Mouse (Mus musculus): ENCODE data around the gene Paqr3.

Gene Paqr3

GRCm38 (mm10) chr5:97111207-97111910 is at the start of gene Paqr3:
Gene Paqr3 (minus strand): TSS chr5:97111596.
- peak; percentile 96 for DNase-seq (ENCODE audit: inconsistent ontology term)

GRCm38 (mm10) chr5:97154688-97155087 is 43.3 kb upstream of the Paqr3 start:
- DNase-seq (ENCODE audit: inconsistent ontology term), result peak; percentile 86

- no peak for DNase-seq (ENCODE audit: inconsistent ontology term)
These were observed 23.9 kb upstream of the Paqr3 start for GRCm38 (mm10) chr5:97135331-97135730.

- no peak for DNase-seq (ENCODE audit: inconsistent ontology term)
These were observed 18.2 kb upstream of the Paqr3 start for GRCm38 (mm10) chr5:97129589-97129988.

- DNase-seq (ENCODE audit: inconsistent ontology term), result peak; percentile 33
These were observed 17.1 kb upstream of the Paqr3 start for GRCm38 (mm10) chr5:97128242-97129226.

GRCm38 (mm10) chr5:97127284-97127683 is 15.9 kb upstream of the Paqr3 start:
- no peak for DNase-seq (ENCODE audit: inconsistent ontology term)

GRCm38 (mm10) chr5:97126005-97126404 is 14.6 kb upstream of the Paqr3 start:
- peak; percentile 40 for DNase-seq (ENCODE audit: inconsistent ontology term)

- no peak for DNase-seq (ENCODE audit: inconsistent ontology term)
These were observed 14.1 kb upstream of the Paqr3 start for GRCm38 (mm10) chr5:97125459-97125970.

GRCm38 (mm10) chr5:97124977-97125376 is 13.6 kb upstream of the Paqr3 start:
- no peak for DNase-seq (ENCODE audit: inconsistent ontology term)

GRCm38 (mm10) chr5:97110697-97111096 is 699 bp downstream of the Paqr3 start:
- DNase-seq (ENCODE audit: inconsistent ontology term), result peak; percentile 9

GRCm38 (mm10) chr5:97110133-97110532 is 1.3 kb downstream of the Paqr3 start:
- peak; percentile 7 for DNase-seq (ENCODE audit: inconsistent ontology term)

GRCm38 (mm10) chr5:97108333-97108732 is 3.1 kb downstream of the Paqr3 start:
- no peak for DNase-seq (ENCODE audit: inconsistent ontology term)

GRCm38 (mm10) chr5:97099954-97100353 is 11.4 kb downstream of the Paqr3 start:
- DNase-seq (ENCODE audit: inconsistent ontology term), result no peak

GRCm38 (mm10) chr5:97097631-97098041 is 13.8 kb downstream of the Paqr3 start:
- peak; percentile 19 for DNase-seq (ENCODE audit: inconsistent ontology term)

GRCm38 (mm10) chr5:97095335-97095734 is 16.1 kb downstream of the Paqr3 start:
- DNase-seq (ENCODE audit: inconsistent ontology term), result no peak

- DNase-seq (ENCODE audit: inconsistent ontology term), result no peak
These were observed 18.4 kb downstream of the Paqr3 start for GRCm38 (mm10) chr5:97092970-97093369.

- DNase-seq (ENCODE audit: inconsistent ontology term), result no peak
These were observed 21.2 kb downstream of the Paqr3 start for GRCm38 (mm10) chr5:97090034-97090784.

GRCm38 (mm10) chr5:97089426-97089825 is 22.0 kb downstream of the Paqr3 start:
- DNase-seq (ENCODE audit: inconsistent ontology term), result no peak

- no peak for DNase-seq (ENCODE audit: inconsistent ontology term)
These were observed 23.2 kb downstream of the Paqr3 start for GRCm38 (mm10) chr5:97088231-97088630.

GRCm38 (mm10) chr5:97087746-97088145 is 23.6 kb downstream of the Paqr3 start:
- DNase-seq (ENCODE audit: inconsistent ontology term), result no peak

GRCm38 (mm10) chr5:97087030-97087630 is 24.3 kb downstream of the Paqr3 start:
- no peak for DNase-seq (ENCODE audit: inconsistent ontology term)

Measured in Muller cell, postnatal 12 days (primary cell).